8 mouse cellular contexts compared by ENCODE assay signal in the genomic region with DNA sequence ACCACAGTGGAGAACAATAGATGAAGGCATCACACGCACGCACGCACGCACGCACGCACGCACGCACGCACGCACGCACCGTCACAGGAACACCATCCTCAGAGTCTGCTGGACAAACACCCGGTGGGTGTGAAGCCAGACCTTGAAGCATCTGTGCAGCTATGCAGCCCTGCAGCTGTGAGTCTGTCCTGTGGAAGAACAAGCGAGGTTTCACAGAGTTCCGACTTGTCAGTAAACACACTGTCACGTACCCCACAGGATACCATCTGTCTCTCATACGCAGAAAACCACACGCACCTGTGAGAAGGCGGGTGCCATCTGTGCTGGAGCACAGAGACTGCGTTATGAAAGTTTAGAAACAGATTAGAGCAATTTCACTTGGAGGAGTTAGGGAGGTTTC. TPM values are rescaled to one million over a fixed set of nuclear protein-coding genes. Genes with fewer than 3 reads are reported as not detected.
A peak's percentile ranks its signal among the peaks of the same experiment; 100 is the strongest.
DNase-seq lines count a peak whose midpoint lies in the region; ATAC-seq and TF ChIP-seq lines count a peak whose summit lies in the region.
"Had no signal": no experiment of that assay in that cellular context is flagged by ENCODE, and none has a peak within 500 bp of the region (broad histone marks: within the 10 kb centered on the region; RNA-seq: fewer than 3 reads in every experiment).

No protein-coding gene starts in this region.

- ATAC-seq in CD4-positive, CD25-positive, alpha-beta regulatory T cell, adult 4 months = peak; percentile 88
- ATAC-seq in inflammation-experienced regulatory T-cells, adult 6 months = peak; percentile 88
- ATAC-seq in liver, embryonic 12.5 days = no peak

- no peak overlapping the region for H3ac ChIP-seq in myocyte (ENCODE audit: control insufficient read depth, insufficient read length)

- WGBS in liver, embryonic 12.5 days (ENCODE audit: insufficient replicate concordance) = 75% methylated on average over 20 of the region's 20 CpGs

- no peaks in the 10 kb centered on the region for H3K79me2 ChIP-seq in myocyte (ENCODE audit: control insufficient read depth, insufficient read depth)

- no peak for TF ChIP-seq POLR2A in myocyte (IDR thresholded peaks at IDR 0.05; ENCODE audit: insufficient read length, low read depth)

- no peak overlapping the region for H3K4me3 ChIP-seq in myocyte
- no peak overlapping the region for H3K4me3 ChIP-seq in liver, embryonic 12.5 days

- no peaks in the 10 kb centered on the region for H3K9me3 ChIP-seq in liver, embryonic 12.5 days (replicated peaks)

- H3K9ac ChIP-seq in liver, embryonic 12.5 days = no peak overlapping the region

- H3K4me2 ChIP-seq in myocyte (ENCODE audit: low read depth) = no peak overlapping the region
- H3K4me2 ChIP-seq in liver, embryonic 12.5 days = no peak overlapping the region

- H3K27me3 ChIP-seq in myocyte (ENCODE audit: control insufficient read depth, insufficient read depth, insufficient read length) = no peaks in the 10 kb centered on the region
- H3K27me3 ChIP-seq in liver, embryonic 12.5 days (replicated peaks) = no peaks in the 10 kb centered on the region

- peak; percentile 75 to 77 for DNase-seq in B cell, adult 2 months
- DNase-seq in thymus, postnatal 36 days = peak; percentile 77 to 87
- no peak for DNase-seq in adrenal gland, postnatal 14 days

- no peak overlapping the region for H3K27ac ChIP-seq in liver, embryonic 12.5 days

- H3K36me3 ChIP-seq in myocyte (ENCODE audit: control insufficient read depth, insufficient read depth) = no peaks in the 10 kb centered on the region
- no peaks in the 10 kb centered on the region for H3K36me3 ChIP-seq in liver, embryonic 12.5 days

- H3K4me1 ChIP-seq in liver, embryonic 12.5 days = peaks cover 56% of the 10 kb centered on the region

TF ChIP-seq in myocyte, 11 proteins besides CTCF, POLR2A, EP300 and RAD21:
- TF ChIP-seq REST (IDR thresholded peaks at IDR 0.05; ENCODE audit: insufficient read depth, insufficient read length) (no peak), MYOG (IDR thresholded peaks at IDR 0.05; ENCODE audit: control insufficient read depth in 1 of 3, insufficient read depth in 1 of 3, insufficient read length in 2 of 3, low read depth in 2 of 3) (peak; percentile 64 to 95 (median 88)), MAX (IDR thresholded peaks at IDR 0.05; ENCODE audit: low read depth) (no peak), TCF3 (IDR thresholded peaks at IDR 0.05; ENCODE audit: insufficient read length, low read depth) (peak; percentile 86), USF1 (IDR thresholded peaks at IDR 0.05; ENCODE audit: low read depth) (no peak), MYOD1 (IDR thresholded peaks at IDR 0.05; ENCODE audit: control insufficient read depth in 1 of 3, insufficient read length in 2 of 3, low read depth in 2 of 3) (peak in 2 of 3 experiments; percentile 92 to 95), POLR2AphosphoS2 (IDR thresholded peaks at IDR 0.05; ENCODE audit: insufficient read length, low read depth) (no peak), E2F4 (IDR thresholded peaks at IDR 0.05; ENCODE audit: insufficient read depth) (no peak), TCF12 (IDR thresholded peaks at IDR 0.05; ENCODE audit: insufficient read depth, poor library complexity, severe bottlenecking) (peak; percentile 91), SRF (IDR thresholded peaks at IDR 0.05; ENCODE audit: control insufficient read depth, insufficient read length, low read depth) (no peak), CEBPB (IDR thresholded peaks at IDR 0.05; ENCODE audit: insufficient read depth, poor library complexity, severe bottlenecking) (no peak)

RNA-seq across cellular contexts. Expression of gene B4galt1, which starts 22.0 kb away (rescaled TPM):
- polyA plus RNA-seq in CD4-positive, CD25-positive, alpha-beta regulatory T cell, adult 4 months (2017; shearing (Covaris generic)) = 10 to 100 TPM; 52.5 to 61.3 TPM
- 10 to 100 TPM; 47.2 to 79.0 (median 56.0) TPM for polyA plus RNA-seq in inflammation-experienced regulatory T-cells, adult 6 months (2017; shearing (Covaris generic))
- 37.7 TPM for polyA plus RNA-seq in myocyte (2012; fragmentation: generic; extraction: Trizol)
- polyA plus RNA-seq in liver, embryonic 12.5 days (2016; fragmentation: Nextera tagmentation; extraction: Ambion mirVana) = 39.6 and 40.0 TPM in 2 replicates
- 69.4 and 70.5 TPM in 2 replicates for total RNA-seq in adrenal gland, postnatal 14 days (2021)

RNA-seq across cellular contexts. Expression of gene Spink4, which starts 44.0 kb away (rescaled TPM):
- not detected for polyA plus RNA-seq in CD4-positive, CD25-positive, alpha-beta regulatory T cell, adult 4 months (2017; shearing (Covaris generic))
- not detected for polyA plus RNA-seq in inflammation-experienced regulatory T-cells, adult 6 months (2017; shearing (Covaris generic))
- polyA plus RNA-seq in myocyte (2012; fragmentation: generic; extraction: Trizol) = 12.5 TPM
- polyA plus RNA-seq in liver, embryonic 12.5 days (2016; fragmentation: Nextera tagmentation; extraction: Ambion mirVana) = 0.58 TPM in 1 of 2 replicates, not detected in the other
- 2.3 and 2.8 TPM in 2 replicates for total RNA-seq in adrenal gland, postnatal 14 days (2021)
- polyA plus RNA-seq: embryonic facial prominence, embryonic 11.5 days had no signal
